Mouse (Mus musculus) ES-Bruce4 (cell line): ENCODE results near the gene Lsm4.

Source experiments
- CTCF ChIP-seq: IDR thresholded peaks from one replicate; pipeline ENCODE4 v1.8.1; 2011; ENCODE audit warnings: low read depth, low read length
- EP300 ChIP-seq: IDR thresholded peaks from 2 replicates; pipeline ENCODE4 v1.6.1; 2011; ENCODE audit warnings: low read depth, low read length; ENCODE audit not compliant: insufficient read depth
- POLR2A ChIP-seq: IDR thresholded peaks from one replicate; pipeline ENCODE4 v1.8.1; 2011; ENCODE audit warnings: low read length; ENCODE audit not compliant: insufficient read depth

DNA sequence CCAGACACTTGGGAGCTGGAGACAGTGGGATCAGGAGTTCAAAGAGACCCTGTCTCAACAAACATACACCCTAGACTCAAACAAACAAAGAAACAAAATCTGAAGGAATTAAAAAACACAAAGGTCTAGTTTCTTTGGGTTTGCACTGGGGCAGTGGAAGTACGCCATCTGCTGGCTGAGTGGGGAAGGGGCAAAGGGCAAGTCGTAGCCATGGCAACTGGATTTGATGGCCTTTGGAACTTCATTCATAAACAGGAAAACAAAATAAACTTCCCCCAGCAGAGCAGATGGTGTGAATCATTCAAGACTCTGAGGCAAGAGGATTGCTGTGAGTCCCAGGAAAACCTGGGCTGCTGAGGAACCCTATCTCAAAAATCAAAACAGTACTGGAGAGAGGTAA, 19.8 kb upstream of the Lsm4 start:
- no peak for TF ChIP-seq POLR2A
- peak; percentile 94 for TF ChIP-seq CTCF
- no peak for TF ChIP-seq EP300
